Mouse (Mus musculus) c-Kit-positive CD71-negative TER-119-negative erythroid progenitor cells, embryonic 14.5 days (primary cell): ENCODE measurements around the gene Tmem60.

Experiments used
- DNase-seq: peaks from one replicate; pipeline ENCODE4 v3.0.0-alpha.2; 2013; ENCODE audit warnings: low read depth

The Tmem60 gene

GRCm38 (mm10) chr5:20881915-20882800 lies at the start of gene Tmem60, which contains the start of gene Phtf2:
Tmem60 (plus strand) TSS chr5:20882191.
Phtf2 (minus strand) TSS chr5:20882124.
- DNase-seq = peak; percentile 97

DNA sequence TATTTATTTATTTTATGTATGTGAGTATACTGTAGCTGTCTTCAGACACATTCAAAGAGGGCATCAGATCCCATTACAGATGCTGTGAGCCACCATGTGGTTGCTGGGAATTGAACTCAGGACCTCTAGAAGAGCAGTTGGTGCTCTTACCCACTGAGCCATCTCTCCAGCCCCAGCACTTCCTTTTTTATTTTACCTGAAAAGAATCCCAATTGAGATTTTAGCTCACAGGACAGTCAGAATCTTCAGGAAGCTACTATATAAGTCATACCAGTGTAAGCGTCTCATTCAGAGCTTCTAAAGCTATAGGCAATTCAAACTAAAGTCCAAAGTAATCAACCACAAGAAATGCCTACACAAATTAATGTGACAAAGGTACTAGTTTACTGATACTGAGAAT lies 47.6 kb upstream of the Tmem60 start:
- no peak for DNase-seq

DNA sequence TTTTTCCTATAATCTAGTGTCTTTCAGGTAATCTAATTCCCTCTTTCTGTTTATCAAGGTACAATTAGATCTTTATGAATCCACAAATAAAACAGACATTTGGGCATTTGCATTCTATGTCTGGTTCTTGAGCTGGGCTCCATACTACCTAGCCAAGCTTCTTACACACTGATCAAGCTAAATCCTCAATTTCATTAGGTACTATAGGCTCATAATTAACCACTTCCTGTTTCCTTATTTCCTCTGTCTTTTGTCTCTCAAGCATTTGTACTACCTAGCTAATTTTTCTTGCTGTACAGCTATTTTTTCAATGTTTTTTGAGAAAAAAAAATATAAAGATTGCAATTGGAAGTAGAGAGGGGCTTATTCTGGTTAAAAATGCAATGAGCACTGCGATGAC lies 44.9 kb upstream of the Tmem60 start:
- no peak for DNase-seq

DNA sequence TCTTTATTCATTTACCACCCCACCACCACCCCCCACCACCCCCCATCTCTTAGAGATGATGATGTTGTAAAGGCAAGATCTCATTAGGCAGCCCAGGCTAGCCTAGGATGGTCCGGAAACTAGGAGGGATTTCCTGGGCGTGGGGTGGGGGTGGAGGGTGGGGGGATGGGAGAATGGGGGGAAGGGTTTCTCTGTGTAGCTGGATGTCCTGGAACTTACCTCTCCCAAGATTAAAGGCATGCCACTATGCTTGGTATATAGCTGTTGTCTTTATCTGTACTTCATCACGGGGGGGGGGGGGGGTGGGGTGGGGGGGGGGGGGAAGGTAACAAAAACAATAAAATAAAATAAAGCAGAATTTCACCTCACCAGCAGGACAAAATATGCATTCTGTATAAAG lies 38.6 kb upstream of the Tmem60 start:
- DNase-seq = no peak

GRCm38 (mm10) chr5:20843816-20844215 lies 38.2 kb upstream of the Tmem60 start:
- DNase-seq = no peak

- no peak for DNase-seq
Observed at GRCm38 (mm10) chr5:20847010-20847409, 35.0 kb upstream of the Tmem60 start.

DNA sequence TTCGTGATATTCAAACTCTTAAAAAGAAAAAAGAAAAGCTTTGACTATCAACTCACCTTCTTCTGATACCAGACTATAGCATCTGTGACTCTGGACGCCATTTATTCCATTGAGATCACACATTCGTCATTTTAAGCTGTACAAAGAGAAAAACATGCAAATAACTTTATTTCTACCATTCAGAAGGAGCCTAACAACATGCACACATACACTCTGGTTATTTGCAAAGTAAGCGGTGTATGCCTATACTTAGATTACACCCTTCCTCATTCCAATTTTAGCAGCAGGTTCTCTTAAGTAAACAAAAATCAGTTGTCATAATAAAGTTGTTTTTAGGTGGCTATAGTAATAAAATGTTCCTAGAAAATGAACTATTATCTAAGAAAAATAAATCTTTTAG lies 26.9 kb upstream of the Tmem60 start:
- DNase-seq = no peak

DNA sequence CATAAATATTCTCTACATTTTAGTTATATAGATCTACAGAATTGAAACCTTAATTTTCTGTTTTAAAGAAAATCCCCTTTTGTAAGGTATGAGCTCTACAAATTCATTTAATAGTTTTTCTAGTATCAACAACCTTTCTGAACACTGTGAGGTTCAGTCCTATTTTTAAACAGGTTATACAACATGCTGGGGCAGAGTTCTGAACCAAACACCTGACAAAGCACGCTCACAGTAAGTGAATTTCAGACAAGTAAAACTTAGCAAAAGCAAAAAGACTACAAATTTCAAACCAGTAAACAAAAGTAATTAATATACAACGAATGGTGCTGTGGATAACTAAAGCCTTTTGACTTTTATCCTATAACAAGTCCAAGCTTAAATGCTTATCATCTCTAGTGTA lies 23.6 kb upstream of the Tmem60 start:
- DNase-seq = no peak

- no peak for DNase-seq
Observed at GRCm38 (mm10) chr5:20860565-20860964, 21.4 kb upstream of the Tmem60 start.

- no peak for DNase-seq
Observed at GRCm38 (mm10) chr5:20861901-20862300, 20.1 kb upstream of the Tmem60 start.

DNA sequence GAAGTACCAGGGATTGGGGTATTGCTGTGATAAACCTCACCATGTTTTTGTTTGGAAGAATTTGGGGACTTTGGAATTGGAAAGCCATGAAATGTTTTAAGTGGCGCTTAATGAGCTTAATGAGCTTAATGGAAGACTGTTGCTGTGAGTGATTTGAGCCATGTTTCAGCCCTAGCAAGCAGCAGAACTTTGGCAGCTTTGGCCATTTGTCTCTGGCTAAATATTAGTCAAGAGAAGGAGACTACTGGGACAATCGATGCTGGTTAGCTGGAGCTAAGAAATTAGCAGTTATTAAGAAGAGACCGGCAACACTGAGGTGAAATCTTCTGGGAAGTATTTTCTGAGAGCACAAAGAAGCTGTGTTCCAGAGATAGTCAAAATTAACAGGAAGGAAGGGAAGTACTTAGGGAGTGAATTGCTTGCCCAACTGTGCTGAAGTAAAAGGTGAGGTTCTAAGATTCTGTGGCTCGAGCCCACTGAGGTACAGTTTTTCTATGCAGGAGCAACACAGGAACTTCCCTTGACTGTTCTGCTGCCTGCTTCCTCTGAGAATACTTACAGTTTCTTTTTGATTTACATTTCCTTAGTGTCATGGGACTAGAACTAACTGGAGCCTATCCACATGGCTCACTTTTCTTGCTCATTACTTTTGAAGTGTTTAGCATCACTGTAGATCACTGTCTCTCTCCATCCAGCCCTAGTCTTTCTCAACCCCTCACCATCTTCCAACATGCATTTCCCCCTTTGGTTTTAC lies 17.6 kb upstream of the Tmem60 start:
- DNase-seq = no peak

- no peak for DNase-seq
Observed at GRCm38 (mm10) chr5:20865193-20865755, 16.7 kb upstream of the Tmem60 start.

- DNase-seq = no peak
Observed at GRCm38 (mm10) chr5:20873146-20873545, 8.8 kb upstream of the Tmem60 start.

DNA sequence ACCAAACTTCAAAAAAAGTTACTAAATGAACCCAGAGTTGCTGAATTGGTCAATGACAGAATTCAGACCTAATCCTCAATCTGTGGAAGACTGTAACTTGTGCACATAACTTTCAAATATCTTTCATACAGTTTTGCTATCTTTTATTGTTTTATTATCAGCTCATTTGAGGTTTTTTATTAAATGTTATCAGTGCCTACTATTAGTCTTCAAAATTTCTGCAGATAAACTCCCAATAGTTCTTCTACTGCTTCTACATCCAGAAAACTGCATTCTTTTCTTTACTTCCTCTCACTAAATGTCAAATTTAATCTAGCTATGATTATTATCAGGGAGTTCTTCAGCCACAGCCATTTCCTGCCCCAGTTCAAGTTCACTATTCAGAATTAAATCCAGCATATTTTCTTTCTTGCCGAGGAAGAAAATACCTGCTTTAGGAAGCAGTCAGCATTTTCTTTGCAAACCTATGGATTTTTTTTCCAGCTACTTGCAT lies 5.0 kb upstream of the Tmem60 start:
- no peak for DNase-seq

- DNase-seq = no peak
Observed at GRCm38 (mm10) chr5:20880386-20880785, 1.6 kb upstream of the Tmem60 start.

GRCm38 (mm10) chr5:20880797-20881775 lies 905 bp upstream of the Tmem60 start:
- DNase-seq = no peak

DNA sequence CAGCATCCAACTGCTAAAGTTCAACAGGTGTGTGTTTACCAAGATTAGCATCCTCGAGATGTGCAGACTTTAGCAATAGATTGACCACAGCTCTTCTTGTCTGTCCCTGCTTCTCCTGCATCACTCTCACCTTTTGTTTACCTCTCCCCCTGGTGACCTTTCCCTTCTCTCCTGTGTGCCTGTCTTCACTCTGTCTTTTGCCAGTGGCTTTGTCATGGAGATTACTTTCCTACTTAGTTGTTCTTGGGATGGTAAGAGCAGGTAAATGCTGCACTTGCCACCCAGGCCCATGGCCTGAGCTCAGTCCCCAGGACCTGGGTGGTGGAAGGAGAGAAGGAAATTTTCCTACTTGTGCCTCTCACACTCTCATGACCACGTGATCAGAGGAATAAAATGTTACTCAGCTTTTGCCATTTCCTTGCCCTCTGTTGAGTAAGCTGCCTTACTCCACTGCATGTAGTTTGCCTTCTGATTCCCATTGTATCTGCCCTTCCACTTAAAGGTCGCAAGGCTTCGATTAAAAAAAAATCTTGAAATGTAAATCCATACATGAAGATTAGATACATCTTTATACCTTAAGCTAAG lies 2.1 kb downstream of the Tmem60 start:
- DNase-seq = no peak

- DNase-seq = peak; percentile 37
Observed at GRCm38 (mm10) chr5:20897446-20898167, 15.6 kb downstream of the Tmem60 start.

- no peak for DNase-seq
Observed at GRCm38 (mm10) chr5:20904647-20905046, 22.7 kb downstream of the Tmem60 start.

DNA sequence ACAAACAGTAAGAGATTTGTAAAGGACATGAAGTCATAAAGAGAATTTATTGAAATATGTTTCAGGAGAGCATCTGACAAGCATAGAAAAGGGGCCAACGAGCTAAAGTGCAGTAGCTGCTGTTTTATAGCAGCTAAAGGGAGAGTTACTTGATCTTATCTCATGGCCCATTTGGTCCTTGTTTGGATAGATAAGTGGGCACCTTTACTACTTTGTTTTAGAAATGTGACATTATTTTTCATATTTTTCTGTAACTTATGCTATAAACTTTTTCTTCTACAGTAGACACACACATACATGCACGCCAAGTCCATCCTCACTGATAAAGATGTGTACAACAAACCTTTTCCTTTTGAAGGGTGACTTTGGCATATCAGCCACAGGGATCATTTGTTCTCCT lies 23.4 kb downstream of the Tmem60 start:
- DNase-seq = no peak
